Mouse (Mus musculus): ENCODE measurements around the gene Tnnc2. TPM values are rescaled to one million over a fixed set of nuclear protein-coding genes. Genes with fewer than 3 reads are reported as not detected.

The Tnnc2 gene
- total RNA-seq, 2 experiments from 2014 or later, result 94.0 to 231 TPM

- DNase-seq (ENCODE audit: low spot score in 2 of 2), result no peak
These were observed 39.9 kb downstream of the Tnnc2 start for GRCm38 (mm10) chr2:164739876-164740275.

GRCm38 (mm10) chr2:164737377-164738090, 42.2 kb downstream of the Tnnc2 start:
- no peak for DNase-seq (ENCODE audit: low spot score in 2 of 2)

- no peak for DNase-seq (ENCODE audit: low spot score in 2 of 2)
These were observed 44.3 kb downstream of the Tnnc2 start for GRCm38 (mm10) chr2:164735446-164735845.

- no peak for DNase-seq (ENCODE audit: low spot score in 2 of 2)
These were observed 44.9 kb downstream of the Tnnc2 start for GRCm38 (mm10) chr2:164734839-164735238.

- no peak for DNase-seq (ENCODE audit: low spot score in 2 of 2)
These were observed 46.5 kb downstream of the Tnnc2 start for GRCm38 (mm10) chr2:164733259-164733658.

GRCm38 (mm10) chr2:164731719-164732118, 48.0 kb downstream of the Tnnc2 start:
- DNase-seq (ENCODE audit: low spot score in 2 of 2), result no peak

Other genes starting within 250 kb of the Tnnc2 start
- 10 to 100 TPM in 1 of 2 experiments, 1 to 10 TPM in 1; 1.9 to 49.1 TPM for gene Wfdc2, start 217.6 kb downstream of the Tnnc2 start, total RNA-seq (2021)
- gene Spint3, start 206.5 kb downstream of the Tnnc2 start, total RNA-seq (2021), result not detected
- 1 to 10 TPM in 1 of 2 experiments, under 1 TPM in 1; 0.48 to 1.2 TPM for gene Wfdc6a, start 194.5 kb downstream of the Tnnc2 start, total RNA-seq (2021)
- gene Eppin, start 186.4 kb downstream of the Tnnc2 start, total RNA-seq (2021), result not detected
- gene Wfdc6b, start 166.4 kb downstream of the Tnnc2 start, total RNA-seq (2021), result not detected
- under 1 TPM; 0.20 to 0.39 TPM for gene Wfdc8, start 166.3 kb downstream of the Tnnc2 start, total RNA-seq (2021)
- not detected for gene Wfdc16, start 141.2 kb downstream of the Tnnc2 start, total RNA-seq (2021)
- gene Wfdc10, start 123.9 kb downstream of the Tnnc2 start, total RNA-seq (2021), result under 1 TPM in 1 of 2 experiments, not detected in 1; 0.76 TPM
- gene Wfdc9, start 123.4 kb downstream of the Tnnc2 start, total RNA-seq (2021), result not detected
- gene Wfdc11, start 105.9 kb downstream of the Tnnc2 start, total RNA-seq (2021), result not detected
- gene Wfdc13, start 94.9 kb downstream of the Tnnc2 start, total RNA-seq (2021), result not detected
- gene Spint4, start 81.5 kb downstream of the Tnnc2 start, total RNA-seq (2021), result not detected
- gene Spint5, start 64.7 kb downstream of the Tnnc2 start, total RNA-seq (2021), result not detected
- gene Wfdc3, start 34.0 kb downstream of the Tnnc2 start, total RNA-seq (2021), result under 1 TPM; 0.90 to 0.92 TPM
- gene Dnttip1, start 34.0 kb downstream of the Tnnc2 start, total RNA-seq (2021), result 10 to 100 TPM; 50.1 to 54.2 TPM
- 10 to 100 TPM; 48.4 to 64.6 TPM for gene Ube2c, start 10.1 kb downstream of the Tnnc2 start, total RNA-seq (2021)
- gene Snx21, start 5.9 kb upstream of the Tnnc2 start, total RNA-seq (2021), result 10 to 100 TPM; 40.5 to 42.9 TPM
- gene Acot8, start 24.9 kb upstream of the Tnnc2 start, total RNA-seq (2021), result 10 to 100 TPM; 30.1 to 31.3 TPM
- 1 to 10 TPM; 3.8 to 4.5 TPM for gene Zswim3, start 25.1 kb upstream of the Tnnc2 start, total RNA-seq (2021)
- gene Zswim1, start 42.7 kb upstream of the Tnnc2 start, total RNA-seq (2021), result 10 to 100 TPM; 10.7 to 11.0 TPM
- 1 to 10 TPM in 1 of 2 experiments, under 1 TPM in 1; 0.76 to 1.7 TPM for gene Spata25, start 48.6 kb upstream of the Tnnc2 start, total RNA-seq (2021)
- gene Ctsa, start 52.9 kb upstream of the Tnnc2 start, total RNA-seq (2021), result 100 to 1,000 TPM; 140 to 158 TPM
- 1 to 10 TPM; 5.4 to 7.4 TPM for gene Neurl2, start 53.5 kb upstream of the Tnnc2 start, total RNA-seq (2021)
- 10 to 100 TPM; 25.7 to 28.9 TPM for gene Pltp, start 77.7 kb upstream of the Tnnc2 start, total RNA-seq (2021)
- 10 to 100 TPM; 78.8 to 80.7 TPM for gene Pcif1, start 99.3 kb upstream of the Tnnc2 start, total RNA-seq (2021)
- gene Zfp335, start 131.8 kb upstream of the Tnnc2 start, total RNA-seq (2021), result 10 to 100 TPM; 20.7 to 21.7 TPM
- gene Mmp9, start 160.8 kb upstream of the Tnnc2 start, total RNA-seq (2021), result 1 to 10 TPM; 3.4 to 5.7 TPM
- 10 to 100 TPM; 12.7 to 14.0 TPM for gene Slc12a5, start 180.8 kb upstream of the Tnnc2 start, total RNA-seq (2021)

All from adrenal gland, postnatal 4 days (tissue).